Mouse (Mus musculus) T-helper 2 cell (primary cell): ENCODE measurements around the gene Olfr665.
"Not testable (repeated sequence)": the region's sequence is repeated elsewhere in the genome, so short reads cannot be mapped to it uniquely, and the experiment has no call there.

ENCODE experiments used
- in situ Hi-C: fragments of 300-600 bp; cut with MboI, MseI; formaldehyde crosslinking; loops from one replicate; pipeline ENCODE4 v1.15.1; 2025; ENCODE audit warnings: high pct_unique_total_duplicates

The Olfr665 gene

DNA sequence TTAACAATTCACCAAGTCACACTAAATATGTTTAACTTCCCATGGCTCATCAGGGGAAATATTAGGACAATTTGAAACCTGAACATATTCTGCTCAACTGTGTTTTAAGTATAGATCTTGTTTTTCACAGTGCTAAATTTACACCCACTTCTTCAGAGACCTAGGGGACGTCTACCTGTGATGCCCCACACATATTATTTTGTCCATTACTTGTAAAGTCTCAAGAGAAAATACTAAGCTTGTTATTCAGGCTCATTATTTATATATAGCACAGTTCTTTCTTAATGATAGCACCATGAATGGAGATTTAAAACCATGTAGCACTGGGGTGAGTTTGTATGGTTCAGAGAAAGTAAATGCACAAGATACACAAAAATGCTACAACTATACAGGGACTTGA is at the start of gene Olfr665:
Olfr665 (plus strand) TSS at position 301 of the 400 bp plus-strand sequence.
- in situ Hi-C loops = no loop called here

DNA sequence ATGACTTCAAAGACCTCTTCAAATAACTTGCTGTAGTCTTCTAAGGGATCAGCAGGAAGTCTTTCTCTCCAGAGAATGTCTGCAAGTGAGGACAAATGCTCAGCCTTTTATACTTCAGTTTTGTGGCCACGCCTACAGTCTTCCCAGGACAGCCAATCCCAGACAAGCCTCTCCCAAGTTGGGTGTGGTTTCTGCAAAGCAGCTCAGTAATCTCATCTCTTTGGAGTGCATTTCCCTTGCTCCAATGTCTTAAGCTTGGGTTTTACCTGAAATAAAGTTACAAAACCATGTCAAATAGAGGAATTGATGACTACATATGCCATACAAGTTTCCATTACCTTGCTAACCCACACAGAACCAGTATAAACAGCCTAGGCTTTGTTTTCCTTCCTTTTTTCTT is 35.3 kb upstream of the Olfr665 start, which contains the start of gene Usp17lb:
Usp17lb (minus strand) TSS at position 101 of the 400 bp plus-strand sequence.
- in situ Hi-C loops = no loop called here

DNA sequence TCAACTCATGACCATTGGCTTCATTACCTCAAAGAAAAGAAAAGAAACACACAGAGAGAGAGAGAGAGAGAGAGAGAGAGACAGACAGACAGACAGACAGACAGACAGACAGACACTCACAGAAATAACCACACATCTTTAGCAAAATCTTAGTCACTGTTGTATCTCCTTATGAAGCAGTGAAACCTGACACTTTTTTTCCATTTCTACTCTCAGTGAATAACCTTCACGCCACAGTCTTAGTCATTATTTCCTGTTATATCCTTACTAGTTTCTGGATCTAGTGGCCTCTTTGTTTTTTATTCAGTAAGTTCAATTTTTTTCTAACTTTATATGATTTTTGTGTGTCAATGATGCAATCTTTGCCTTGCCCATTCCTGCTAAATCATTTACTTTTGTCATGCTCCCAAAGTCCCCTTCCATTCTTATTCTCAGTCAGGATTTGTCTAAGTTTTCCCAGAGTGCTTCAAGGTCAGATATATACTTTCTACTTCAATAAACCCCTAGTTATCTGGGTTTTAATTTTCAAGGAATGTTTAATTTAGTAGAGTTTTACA is 34.0 kb upstream of the Olfr665 start:
- in situ Hi-C loops = no loop called here

DNA sequence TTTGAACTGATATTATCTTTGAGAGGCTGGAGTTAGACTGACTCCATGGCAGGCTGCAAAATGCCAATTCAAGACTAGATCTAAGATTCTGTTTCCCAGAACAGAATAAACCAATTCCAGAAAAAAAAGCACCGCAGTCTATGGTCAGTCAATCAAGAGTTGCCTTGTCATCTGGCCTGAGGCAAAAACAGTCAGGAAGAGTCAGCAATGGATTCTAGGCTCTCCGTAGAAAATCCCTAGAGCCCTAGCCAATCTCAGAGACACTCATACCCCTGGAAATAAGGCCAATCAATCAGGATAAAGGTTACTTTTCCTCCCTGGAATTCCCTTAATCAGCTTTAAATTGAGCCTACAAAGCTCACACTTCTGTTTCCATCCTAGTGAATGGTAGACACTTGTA is 26.3 kb upstream of the Olfr665 start:
- in situ Hi-C loops = not testable (repeated sequence)

DNA sequence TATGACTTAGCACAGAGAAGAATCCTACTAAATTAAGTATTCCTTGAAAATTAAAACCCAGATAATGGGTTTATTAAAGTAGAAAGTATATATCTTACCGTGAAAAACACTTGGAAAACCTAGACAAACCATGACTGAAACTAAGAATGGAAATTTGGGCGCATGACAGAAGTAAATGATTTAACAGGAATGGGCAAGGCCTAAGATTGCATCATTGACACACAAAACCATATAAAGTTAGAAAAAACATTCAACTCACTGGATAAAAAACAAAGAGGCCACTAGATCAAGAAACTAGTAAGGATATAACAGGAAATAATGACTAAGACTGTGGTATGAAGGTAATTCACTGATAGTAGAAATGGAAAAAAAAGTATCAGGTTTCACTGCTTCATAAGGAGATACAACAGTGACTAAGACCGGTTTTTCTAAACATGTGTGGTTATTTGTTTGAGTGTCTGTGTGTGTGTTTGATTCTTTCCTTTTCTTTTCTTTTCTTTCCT is 22.5 kb upstream of the Olfr665 start:
- in situ Hi-C loops = no loop called here

DNA sequence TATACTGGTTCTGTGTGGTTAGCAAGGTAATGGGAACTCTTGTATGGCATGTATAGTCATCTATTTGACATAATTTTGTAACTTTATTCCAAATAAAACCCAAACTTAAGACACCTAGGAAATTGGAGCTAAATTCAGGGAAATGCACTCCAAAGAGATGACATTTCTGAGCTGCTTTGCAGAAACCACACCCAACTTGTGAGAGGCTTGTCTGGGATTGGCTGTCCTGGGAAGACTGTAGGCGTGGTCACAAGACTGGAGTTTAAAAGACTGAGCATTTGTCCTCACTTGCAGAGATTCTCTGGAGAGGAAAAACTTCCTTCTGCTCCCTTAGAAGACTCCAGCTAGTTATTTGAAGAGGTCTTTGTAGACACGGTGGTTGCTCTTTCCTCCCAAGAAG is 21.1 kb upstream of the Olfr665 start, which contains the start of gene Usp17la:
Usp17la (plus strand) TSS at position 301 of the 400 bp plus-strand sequence.
- in situ Hi-C loops = not testable (repeated sequence)

DNA sequence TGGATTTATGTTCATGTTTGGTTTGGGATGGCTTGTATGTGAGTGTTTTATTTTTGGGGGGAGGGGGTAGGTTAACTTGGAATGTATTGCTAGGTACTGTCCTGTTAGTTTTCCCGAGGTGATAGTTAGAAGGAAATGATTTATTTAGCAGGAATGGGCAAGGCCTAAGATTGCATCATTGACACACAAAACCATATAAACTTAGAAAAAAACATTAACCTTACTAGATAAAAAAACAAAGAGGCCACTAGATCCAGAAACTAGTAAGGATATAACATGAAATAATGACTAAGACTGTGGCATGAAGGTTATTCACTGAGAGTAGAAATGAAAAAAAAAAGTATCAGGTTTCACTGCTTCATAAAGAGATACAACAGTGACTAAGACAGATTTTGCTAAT is 20.1 kb upstream of the Olfr665 start:
- in situ Hi-C loops = no loop called here

DNA sequence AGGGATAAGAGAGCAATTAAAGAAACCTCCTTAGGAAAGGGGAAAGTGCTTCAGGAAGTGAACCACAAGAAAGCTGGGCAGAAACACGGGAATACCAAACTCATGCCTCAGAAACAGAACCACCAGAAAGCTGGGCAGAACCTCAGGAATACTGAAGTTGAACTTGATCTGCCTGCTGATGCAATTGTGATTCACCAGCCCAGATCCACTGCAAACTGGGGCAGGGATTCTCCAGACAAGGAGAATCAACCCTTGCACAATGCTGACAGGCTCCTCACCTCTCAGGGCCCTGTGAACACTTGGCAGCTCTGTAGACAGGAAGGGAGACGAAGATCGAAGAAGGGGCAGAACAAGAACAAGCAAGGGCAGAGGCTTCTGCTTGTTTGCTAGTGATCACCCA is 16.4 kb upstream of the Olfr665 start:
- in situ Hi-C loops = no loop called here

DNA sequence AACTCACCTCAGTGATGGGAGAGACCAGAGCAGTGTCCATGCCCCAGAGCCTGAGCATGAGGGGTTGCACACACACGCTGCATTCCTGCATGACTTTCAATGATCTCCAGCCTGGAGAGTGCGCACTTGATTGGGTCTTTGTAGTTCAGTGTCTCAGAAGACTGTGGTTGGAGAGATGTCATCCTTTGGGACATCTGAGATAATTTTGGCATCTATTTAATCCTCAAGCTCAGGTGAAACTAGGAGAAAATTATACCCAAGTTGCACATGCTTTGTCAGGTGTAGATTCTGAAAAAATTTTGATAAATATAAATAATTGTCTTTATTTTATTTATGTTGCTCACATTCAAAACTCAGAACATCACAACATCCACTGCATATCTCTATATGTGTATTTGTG is 18.0 kb downstream of the Olfr665 start, which contains the start of gene Olfr666:
Olfr666 (minus strand) TSS at position 101 of the 400 bp plus-strand sequence.
- in situ Hi-C loops = no loop called here

DNA sequence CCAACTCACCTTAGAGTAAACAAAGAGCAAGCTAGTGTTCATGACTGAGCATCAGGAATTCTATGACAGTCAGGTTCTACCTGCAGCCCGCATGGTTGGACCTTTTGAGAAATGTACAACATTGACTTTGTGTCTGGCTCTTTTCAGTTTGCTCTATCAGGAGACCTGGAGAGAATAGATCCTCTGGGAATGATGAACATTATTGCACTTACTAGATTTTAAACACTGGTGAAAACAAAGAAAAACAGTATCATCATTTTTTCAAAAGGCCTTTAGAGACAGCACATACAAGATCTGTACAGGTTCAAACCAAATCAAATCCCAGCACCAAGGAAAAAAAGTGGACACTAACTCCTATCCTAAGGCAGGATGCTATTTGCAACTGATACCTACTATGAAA is 43.6 kb downstream of the Olfr665 start, which contains the start of gene Olfr667:
Olfr667 (minus strand) TSS at position 101 of the 400 bp plus-strand sequence.
- in situ Hi-C loops = no loop called here

DNA sequence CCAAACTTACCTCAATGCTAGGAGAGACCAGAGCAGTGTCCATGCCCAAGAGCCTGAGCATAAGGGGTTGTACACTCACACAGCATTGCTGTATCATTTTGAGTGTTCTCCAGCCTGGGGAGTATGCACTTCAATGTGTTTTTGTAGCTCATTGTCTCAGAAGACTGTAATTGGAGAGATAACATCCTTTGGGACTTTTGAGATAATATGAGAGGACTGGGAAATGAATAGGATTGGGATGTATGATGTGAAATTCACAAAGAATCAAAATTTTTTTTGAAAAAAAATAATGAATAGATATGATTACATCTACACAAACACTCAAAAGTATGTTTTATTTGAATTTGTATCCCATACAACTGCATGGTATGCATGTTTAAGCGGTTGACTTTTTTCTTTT is 50.1 kb downstream of the Olfr665 start, which contains the start of gene Olfr668:
Olfr668 (minus strand) TSS at position 101 of the 400 bp plus-strand sequence.
- in situ Hi-C loops = no loop called here
